Mouse (Mus musculus): ENCODE measurements around the gene Ssc4d. TPM values are rescaled to one million over a fixed set of nuclear protein-coding genes. Genes with fewer than 3 reads are reported as not detected.

The Ssc4d gene
- total RNA-seq, 1 experiment from 2014 or later: 5.0 TPM

GRCm38 (mm10) chr5:135951660-135952059 is 22.7 kb downstream of the Ssc4d start:
- no peak for ATAC-seq (ENCODE audit: extremely low read depth, insufficient number of reproducible peaks, low FRiP score, poor library complexity, severe bottlenecking)

- ATAC-seq (ENCODE audit: extremely low read depth, insufficient number of reproducible peaks, low FRiP score, poor library complexity, severe bottlenecking): no peak
These were observed 23.5 kb downstream of the Ssc4d start for GRCm38 (mm10) chr5:135950710-135951412.

GRCm38 (mm10) chr5:135946621-135947020 is 27.7 kb downstream of the Ssc4d start:
- ATAC-seq (ENCODE audit: extremely low read depth, insufficient number of reproducible peaks, low FRiP score, poor library complexity, severe bottlenecking): no peak

GRCm38 (mm10) chr5:135945916-135946408 is 28.4 kb downstream of the Ssc4d start:
- no peak for ATAC-seq (ENCODE audit: extremely low read depth, insufficient number of reproducible peaks, low FRiP score, poor library complexity, severe bottlenecking)

GRCm38 (mm10) chr5:135942710-135943109 is 31.6 kb downstream of the Ssc4d start:
- ATAC-seq (ENCODE audit: extremely low read depth, insufficient number of reproducible peaks, low FRiP score, poor library complexity, severe bottlenecking): no peak

GRCm38 (mm10) chr5:135940587-135940986 is 33.7 kb downstream of the Ssc4d start:
- ATAC-seq (ENCODE audit: extremely low read depth, insufficient number of reproducible peaks, low FRiP score, poor library complexity, severe bottlenecking): no peak

GRCm38 (mm10) chr5:135935641-135936190 is 38.6 kb downstream of the Ssc4d start:
- no peak for ATAC-seq (ENCODE audit: extremely low read depth, insufficient number of reproducible peaks, low FRiP score, poor library complexity, severe bottlenecking)

GRCm38 (mm10) chr5:135935176-135935523 is 39.2 kb downstream of the Ssc4d start:
- no peak for ATAC-seq (ENCODE audit: extremely low read depth, insufficient number of reproducible peaks, low FRiP score, poor library complexity, severe bottlenecking)

GRCm38 (mm10) chr5:135934481-135935175 is 39.7 kb downstream of the Ssc4d start, which contains the start of gene Ywhag:
Ywhag (minus strand) TSS chr5:135934616.
- peak; percentile 88 for ATAC-seq (ENCODE audit: extremely low read depth, insufficient number of reproducible peaks, low FRiP score, poor library complexity, severe bottlenecking)

- ATAC-seq (ENCODE audit: extremely low read depth, insufficient number of reproducible peaks, low FRiP score, poor library complexity, severe bottlenecking): peak; percentile 48
These were observed 40.4 kb downstream of the Ssc4d start for GRCm38 (mm10) chr5:135933900-135934441.

- no peak for ATAC-seq (ENCODE audit: extremely low read depth, insufficient number of reproducible peaks, low FRiP score, poor library complexity, severe bottlenecking)
These were observed 41.0 kb downstream of the Ssc4d start for GRCm38 (mm10) chr5:135933222-135933899.

- ATAC-seq (ENCODE audit: extremely low read depth, insufficient number of reproducible peaks, low FRiP score, poor library complexity, severe bottlenecking): no peak
These were observed 42.0 kb downstream of the Ssc4d start for GRCm38 (mm10) chr5:135932359-135932758.

- no peak for ATAC-seq (ENCODE audit: extremely low read depth, insufficient number of reproducible peaks, low FRiP score, poor library complexity, severe bottlenecking)
These were observed 42.8 kb downstream of the Ssc4d start for GRCm38 (mm10) chr5:135931526-135931925.

GRCm38 (mm10) chr5:135929685-135930424 is 44.5 kb downstream of the Ssc4d start:
- ATAC-seq (ENCODE audit: extremely low read depth, insufficient number of reproducible peaks, low FRiP score, poor library complexity, severe bottlenecking): no peak

GRCm38 (mm10) chr5:135923901-135924300 is 50.4 kb downstream of the Ssc4d start:
- ATAC-seq (ENCODE audit: extremely low read depth, insufficient number of reproducible peaks, low FRiP score, poor library complexity, severe bottlenecking): no peak

- ATAC-seq (ENCODE audit: extremely low read depth, insufficient number of reproducible peaks, low FRiP score, poor library complexity, severe bottlenecking): no peak
These were observed 54.4 kb downstream of the Ssc4d start for GRCm38 (mm10) chr5:135919902-135920301.

- no peak for ATAC-seq (ENCODE audit: extremely low read depth, insufficient number of reproducible peaks, low FRiP score, poor library complexity, severe bottlenecking)
These were observed 55.7 kb downstream of the Ssc4d start for GRCm38 (mm10) chr5:135918593-135918992.

- ATAC-seq (ENCODE audit: extremely low read depth, insufficient number of reproducible peaks, low FRiP score, poor library complexity, severe bottlenecking): no peak
These were observed 56.3 kb downstream of the Ssc4d start for GRCm38 (mm10) chr5:135918059-135918437.
